Comparison of ENCODE assay signal across 21 mouse cellular contexts in genomic region chr5:107492471-107492870, GRCm38 (mm10). TPM values are rescaled to one million over a fixed set of nuclear protein-coding genes. Genes with fewer than 3 reads are reported as not detected.
DNase-seq lines count a peak whose midpoint lies in the region; ATAC-seq lines count a peak whose summit lies in the region.
"Had no signal": no experiment of that assay in that cellular context is flagged by ENCODE, and none has a peak within 500 bp of the region (broad histone marks: within the 10 kb centered on the region; RNA-seq: fewer than 3 reads in every experiment).

No protein-coding gene starts in this region.

- peak; percentile 52 for ATAC-seq in megakaryocyte, adult 5-6 weeks (ENCODE audit: poor library complexity, severe bottlenecking)
- ATAC-seq: CD4-positive, CD25-positive, alpha-beta regulatory T cell, adult 4 months; forebrain, embryonic 13.5 days; forebrain, embryonic 15.5 days; forebrain, postnatal 0 days had no signal

- DNase-seq in 3T3-L1 (ENCODE audit: low read depth, low spot score), result peak; percentile 20
- DNase-seq in NIH3T3 (ENCODE audit: low read depth), result peak; percentile 28
- DNase-seq in frontal cortex, postnatal 14 days (ENCODE audit: low spot score in 2 of 2), result no peak
- DNase-seq in lung, adult 18-20 months, result no peak
- DNase-seq in cerebellum, adult 9-10 months, result no peak
- DNase-seq: adrenal gland, adult 2 months; adrenal gland, postnatal 10 days; adrenal gland, postnatal 25 days; B cell, adult 2 months; cerebellum, adult 11 months; cerebellum, adult 18-20 months; cerebellum, adult 8-10 months; cerebellum, postnatal 10 days; cerebellum, postnatal 25 days; forebrain, postnatal 0 days had no signal

RNA-seq across cellular contexts. Expression of gene Gm42669, which starts 14.9 kb away (rescaled TPM):
- not detected in 2 replicates for total RNA-seq in megakaryocyte, adult 5-6 weeks (2015)
- 0.04 TPM in 1 of 2 replicates, not detected in the other for total RNA-seq in megakaryocyte, adult 5-6 weeks (2017)
- total RNA-seq: adrenal gland, adult 2 months; adrenal gland, postnatal 25 days; adrenal gland, postnatal 4 days had no signal

RNA-seq across cellular contexts. Expression of gene 1700028K03Rik, which starts 42.0 kb away (rescaled TPM):
- total RNA-seq in megakaryocyte, adult 5-6 weeks (2015), result not detected in 2 replicates
- total RNA-seq in megakaryocyte, adult 5-6 weeks (2017), result not detected in 2 replicates
- total RNA-seq: adrenal gland, adult 2 months; CH12.LX had no signal

RNA-seq across cellular contexts. Expression of gene Btbd8, which starts 54.7 kb away (rescaled TPM):
- total RNA-seq in megakaryocyte, adult 5-6 weeks (2015), result 1.7 and 2.7 TPM in 2 replicates
- total RNA-seq in megakaryocyte, adult 5-6 weeks (2017), result 0.99 and 2.0 TPM in 2 replicates

Comparison
In these comparisons a context has a peak if more than half of its experiments do, and no peak if none do; other contexts are left out.
1. DNase-seq: peak in 3T3-L1 (single experiment) and NIH3T3 (single experiment); none in frontal cortex, postnatal 14 days (0 of 2), lung, adult 18-20 months (0 of 2) and cerebellum, adult 9-10 months (single experiment).